Mouse (Mus musculus) intestine, embryonic 16.5 days (tissue): Measurements from ENCODE around the gene E2f6. TPM values are rescaled to one million over a fixed set of nuclear protein-coding genes. Genes with fewer than 3 reads are reported as not detected.

Source experiments
- ATAC-seq: fragments of 200-750 bp; cut with Nextera tagmentation; 2 replicates; pipeline ENCODE4 v1.8.0; 2017; ENCODE audit warnings: moderate TSS enrichment, moderate library complexity
- H3K27ac ChIP-seq: fragments of 300-500 bp; sonication (generic); 2 replicates; pipeline ENCODE4 v1.5.1; 2014; ENCODE audit warnings: mild to moderate bottlenecking, low read length
- H3K27me3 ChIP-seq: fragments of 300-500 bp; sonication (generic); replicated peaks from 2 replicates; pipeline ENCODE4 v1.6.1; 2014; ENCODE audit warnings: low read length, control low read depth, mixed read lengths; ENCODE audit not compliant: control insufficient read depth, insufficient read depth
- H3K36me3 ChIP-seq: fragments of 300-500 bp; sonication (generic); 2 replicates; pipeline ENCODE4 v1.6.1; 2014; ENCODE audit warnings: low read length, control low read depth; ENCODE audit not compliant: control insufficient read depth, insufficient read depth
- H3K4me1 ChIP-seq: fragments of 300-500 bp; sonication (generic); 2 replicates; pipeline ENCODE4 v1.6.1; 2014; ENCODE audit warnings: low read length, control low read depth, mixed read lengths; ENCODE audit not compliant: control insufficient read depth, insufficient read depth
- H3K4me2 ChIP-seq: fragments of 300-500 bp; sonication (generic); 2 replicates; pipeline ENCODE4 v1.6.1; 2014; ENCODE audit warnings: low read depth, low read length, control low read depth
- H3K4me3 ChIP-seq: fragments of 300-500 bp; sonication (generic); 2 replicates; pipeline ENCODE4 v1.5.1; 2014; ENCODE audit warnings: mild to moderate bottlenecking, low read length
- H3K9ac ChIP-seq: fragments of 300-500 bp; sonication (generic); 2 replicates; pipeline ENCODE4 v1.6.1; 2014; ENCODE audit warnings: low read depth, low read length
- H3K9me3 ChIP-seq: fragments of 300-500 bp; sonication (generic); 2 replicates; pipeline ENCODE4 v1.6.1; 2016; ENCODE audit warnings: low read length, control low read depth; ENCODE audit not compliant: control insufficient read depth
- WGBS: fragments of 180-500 bp; shearing (Covaris S2); extraction: QIAGEN DNeasy Blood & Tissue Kit; methylation state at CpG from one replicate; pipeline ENCODE4 v1.1.7; 2014; 5-methylcytosine and 5-hydroxymethylcytosine counted together
- microRNA-seq: library from miRNA; unstranded; fragments of <30 nt; microRNA quantifications from one replicate; pipeline ENCODE4, GENCODE M21; 2016
- polyA plus RNA-seq: library from polyadenylated mRNA; unstranded; fragments of >200 nt; fragmentation: Nextera tagmentation; extraction: Ambion mirVana; gene quantifications from 2 replicates; pipeline ENCODE4 v1.2.1, GENCODE M21; 2015

E2f6 gene
- polyA plus RNA-seq, 1 experiment from 2014 or later, result 29.5 TPM

- Histone ChIP-seq H3K4me2 (no peak overlapping the region), H3K36me3 (no peaks in the 10 kb centered on the region), H3K27me3 (no peaks in the 10 kb centered on the region), H3K9me3 (no peaks in the 10 kb centered on the region), H3K27ac (no peak overlapping the region), H3K4me1 (0 out of 2 replicates have a peak, but pooled peaks cover 3% of the 10 kb centered on the region), H3K4me3 (no peak overlapping the region), H3K9ac (no peak overlapping the region)
- ATAC-seq, result no peak
- 78% methylated on average over 7 of the region's 7 CpGs for WGBS
These were observed 72.3 kb downstream of the E2f6 start for GRCm38 (mm10) chr12:16883111-16883510.

- H3K4me3 ChIP-seq, result no peak overlapping the region
- H3K9me3 ChIP-seq, result no peaks in the 10 kb centered on the region
- no peaks in the 10 kb centered on the region for H3K36me3 ChIP-seq
- H3K27me3 ChIP-seq, result no peaks in the 10 kb centered on the region
- no peak overlapping the region for H3K27ac ChIP-seq
- H3K4me1 ChIP-seq, result no peaks in the 10 kb centered on the region
- ATAC-seq, result no peak
- WGBS, result 96% methylated on average over 4 of the region's 4 CpGs
- no peak overlapping the region for H3K4me2 ChIP-seq
- no peak overlapping the region for H3K9ac ChIP-seq
These were observed 73.8 kb downstream of the E2f6 start for GRCm38 (mm10) chr12:16884534-16884933.

- H3K9ac ChIP-seq, result no peak overlapping the region
- H3K27me3 ChIP-seq, result no peaks in the 10 kb centered on the region
- H3K4me3 ChIP-seq, result no peak overlapping the region
- H3K4me2 ChIP-seq, result no peak overlapping the region
- 89% methylated on average over 6 of the region's 6 CpGs for WGBS
- H3K36me3 ChIP-seq, result no peaks in the 10 kb centered on the region
- no peak overlapping the region for H3K27ac ChIP-seq
- H3K9me3 ChIP-seq, result no peaks in the 10 kb centered on the region
- no peaks in the 10 kb centered on the region for H3K4me1 ChIP-seq
- no peak for ATAC-seq
These were observed 75.6 kb downstream of the E2f6 start for GRCm38 (mm10) chr12:16886354-16886753.

Small RNA genes within 50 kb of the gene (microRNA-seq; reads per million reads assigned to microRNA genes)
- gene Gm44305, result not detected

Other genes with a start within 250 kb of the E2f6 start
- gene Lpin1, start 200.0 kb upstream of the E2f6 start, polyA plus RNA-seq, result 8.5 and 9.6 TPM in 2 replicates
- not detected in 2 replicates for gene Ntsr2, start 157.6 kb upstream of the E2f6 start, polyA plus RNA-seq
- gene Greb1, start 10.1 kb upstream of the E2f6 start, polyA plus RNA-seq, result 3.8 and 5.4 TPM in 2 replicates
- gene Rock2, start 83.9 kb downstream of the E2f6 start, polyA plus RNA-seq, result 10.9 TPM in 2 replicates
- 14.4 and 15.4 TPM in 2 replicates for gene Pqlc3, start 189.4 kb downstream of the E2f6 start, polyA plus RNA-seq
- 0.12 and 0.13 TPM in 2 replicates for gene 2410004P03Rik, start 200.8 kb downstream of the E2f6 start, polyA plus RNA-seq